Comparison of ENCODE assay signal across 19 mouse cellular contexts in genomic region chr11:115906521-115906920, GRCm38 (mm10). TPM values are rescaled to one million over a fixed set of nuclear protein-coding genes. Genes with fewer than 3 reads are reported as not detected.
DNase-seq lines count a peak whose midpoint lies in the region; ATAC-seq and TF ChIP-seq lines count a peak whose summit lies in the region.
"Had no signal": no experiment of that assay in that cellular context is flagged by ENCODE, and none has a peak within 500 bp of the region (broad histone marks: within the 10 kb centered on the region; RNA-seq: fewer than 3 reads in every experiment).

No protein-coding gene starts in this region.

- no peak overlapping the region for H3K4me3 ChIP-seq in heart, embryonic 15.5 days
- no peak overlapping the region for H3K4me3 ChIP-seq in liver, adult 2 months (ENCODE audit: insufficient read depth, low read depth, low read length)
- H3K4me3 ChIP-seq: forebrain, embryonic 12.5 days had no signal

- TF ChIP-seq POLR2A in liver, adult 2 months (IDR thresholded peaks at IDR 0.05; ENCODE audit: extremely low read depth, insufficient read depth, low read length): no peak

- H3K27ac ChIP-seq in heart, embryonic 15.5 days: 0 out of 2 replicates have a peak overlapping the region, but pooled peaks have one; percentile 99
- no peak overlapping the region for H3K27ac ChIP-seq in liver, adult 2 months (replicated peaks; ENCODE audit: insufficient read depth, low read depth, low read length)
- H3K27ac ChIP-seq: forebrain, embryonic 12.5 days had no signal

- 87% methylated on average over 5 of the region's 5 CpGs for WGBS in heart, embryonic 15.5 days
- WGBS in liver, adult 2 months: 96% methylated on average over 5 of the region's 5 CpGs

- no peaks in the 10 kb centered on the region for H3K9me3 ChIP-seq in heart, embryonic 15.5 days (replicated peaks)
- H3K9me3 ChIP-seq: forebrain, embryonic 12.5 days had no signal

- no peak for ATAC-seq in heart, embryonic 15.5 days (replicated peaks; ENCODE audit: insufficient number of reproducible peaks, insufficient read depth, low FRiP score, low read depth)

- DNase-seq in heart, postnatal 25 days (ENCODE audit: low spot score): no peak
- DNase-seq in liver, adult 2 months (ENCODE audit: extremely low read depth, low read depth, low spot score): peak; percentile 15
- no peak for DNase-seq in liver
- peak; percentile 55 to 57 for DNase-seq in kidney, postnatal 36 days
- peak; percentile 43 for DNase-seq in retina, postnatal 7 days (ENCODE audit: low read depth, low spot score)
- DNase-seq in cerebellum, adult 18-20 months: no peak
- DNase-seq: B cell, adult 2 months; cerebellum, adult 2 months; gastrocnemius, postnatal 10 days; heart, adult 18-20 months; heart, postnatal 14 days; lung, adult 2 months; lung, postnatal 36 days had no signal

- H3K79me2 ChIP-seq in liver, adult 2 months (ENCODE audit: control insufficient read depth, insufficient read depth, low read length): no peaks in the 10 kb centered on the region

- no peak overlapping the region for H3K9ac ChIP-seq in heart, embryonic 15.5 days
- H3K9ac ChIP-seq in liver, adult 2 months (ENCODE audit: low read depth, low read length): no peak overlapping the region
- H3K9ac ChIP-seq: forebrain, embryonic 12.5 days had no signal

- H3K27me3 ChIP-seq in heart, embryonic 15.5 days: no peaks in the 10 kb centered on the region
- H3K27me3 ChIP-seq in liver, adult 2 months (ENCODE audit: control insufficient read depth, insufficient read depth, low read length): no peaks in the 10 kb centered on the region
- H3K27me3 ChIP-seq: forebrain, embryonic 12.5 days had no signal

- H3K4me2 ChIP-seq in heart, embryonic 15.5 days: no peak overlapping the region
- H3K4me2 ChIP-seq: forebrain, embryonic 12.5 days had no signal

- intact Hi-C loops in heart, postnatal 25 days (cut with DNase I): no loop called here

- no peak for TF ChIP-seq CTCF in liver, adult 2 months (IDR thresholded peaks at IDR 0.05; ENCODE audit: low read depth, low read length)

- peaks cover 17% of the 10 kb centered on the region for H3K36me3 ChIP-seq in heart, embryonic 15.5 days
- no peaks in the 10 kb centered on the region for H3K36me3 ChIP-seq in liver, adult 2 months (ENCODE audit: control insufficient read depth, insufficient read depth, low read length)

- H3K4me1 ChIP-seq in heart, embryonic 15.5 days (replicated peaks): peaks cover 52% of the 10 kb centered on the region
- H3K4me1 ChIP-seq in liver, adult 2 months (ENCODE audit: control insufficient read depth, insufficient read depth, low read length): peaks cover 8% of the 10 kb centered on the region
- H3K4me1 ChIP-seq: forebrain, embryonic 12.5 days had no signal

RNA-seq across cellular contexts. Expression of gene Smim6, which starts 5.3 kb away (rescaled TPM):
- polyA plus RNA-seq in heart, embryonic 15.5 days (2015; fragmentation: Nextera tagmentation; extraction: Ambion mirVana): 3.3 and 5.0 TPM in 2 replicates
- total RNA-seq in heart, postnatal 25 days (2021): under 1 TPM in 1 of 2 experiments, not detected in 1; 0.26 TPM
- 0.54 and 0.55 TPM in 2 replicates for total RNA-seq in liver, adult 2 months (2014; rRNA removed)
- polyA plus RNA-seq in liver, adult 2 months (2012; rRNA removed): 0.38 and 0.71 TPM in 2 replicates
- total RNA-seq: gastrocnemius, postnatal 10 days; heart, adult 18-20 months; layer of hippocampus, postnatal 25 days; left cerebral cortex, postnatal 25 days had no signal
- polyA plus RNA-seq: cerebellum, adult 2 months; cortical plate, adult 2 months; frontal cortex, adult 2 months had no signal

RNA-seq across cellular contexts. Expression of gene Smim5, which starts 6.8 kb away (rescaled TPM):
- polyA plus RNA-seq in heart, embryonic 15.5 days (2015; fragmentation: Nextera tagmentation; extraction: Ambion mirVana): 52.1 and 56.3 TPM in 2 replicates
- total RNA-seq in heart, postnatal 25 days (2021): 10 to 100 TPM; 19.7 to 20.2 TPM
- total RNA-seq in liver, adult 2 months (2014; rRNA removed): 0.13 TPM in 1 of 2 replicates, not detected in the other
- polyA plus RNA-seq in liver, adult 2 months (2012; rRNA removed): 0.14 and 0.38 TPM in 2 replicates

RNA-seq across cellular contexts. Expression of gene Sap30bp, which starts 26.6 kb away (rescaled TPM):
- polyA plus RNA-seq in heart, embryonic 15.5 days (2015; fragmentation: Nextera tagmentation; extraction: Ambion mirVana): 21.4 and 21.9 TPM in 2 replicates
- total RNA-seq in heart, postnatal 25 days (2021): 10 to 100 TPM; 14.1 to 17.4 TPM
- 12.8 and 16.0 TPM in 2 replicates for total RNA-seq in liver, adult 2 months (2014; rRNA removed)
- 11.2 and 12.7 TPM in 2 replicates for polyA plus RNA-seq in liver, adult 2 months (2012; rRNA removed)

RNA-seq across cellular contexts. Expression of gene Recql5, which starts 26.8 kb away (rescaled TPM):
- polyA plus RNA-seq in heart, embryonic 15.5 days (2015; fragmentation: Nextera tagmentation; extraction: Ambion mirVana): 9.1 and 14.7 TPM in 2 replicates
- 1 to 10 TPM; 7.3 to 8.8 TPM for total RNA-seq in heart, postnatal 25 days (2021)
- 6.0 and 8.2 TPM in 2 replicates for total RNA-seq in liver, adult 2 months (2014; rRNA removed)
- 10.0 and 12.3 TPM in 2 replicates for polyA plus RNA-seq in liver, adult 2 months (2012; rRNA removed)

RNA-seq across cellular contexts. Expression of gene Myo15b, which starts 48.3 kb away (rescaled TPM):
- 0.16 TPM in 2 replicates for polyA plus RNA-seq in heart, embryonic 15.5 days (2015; fragmentation: Nextera tagmentation; extraction: Ambion mirVana)
- under 1 TPM in 1 of 2 experiments, not detected in 1; 0.08 TPM for total RNA-seq in heart, postnatal 25 days (2021)
- total RNA-seq in liver, adult 2 months (2014; rRNA removed): 0.07 and 0.28 TPM in 2 replicates
- polyA plus RNA-seq in liver, adult 2 months (2012; rRNA removed): 0.51 and 0.56 TPM in 2 replicates
- total RNA-seq: gastrocnemius, postnatal 10 days; heart, adult 18-20 months had no signal

Comparison
In these comparisons a context has a peak if more than half of its experiments do, and no peak if none do; other contexts are left out.
1. DNase-seq: peak in liver, adult 2 months (single experiment), kidney, postnatal 36 days (2 of 2) and retina, postnatal 7 days (single experiment); none in heart, postnatal 25 days (single experiment), liver (single experiment) and cerebellum, adult 18-20 months (0 of 2).
2. RNA of gene Smim5, which starts 6.8 kb away (total RNA-seq): 19.7 to 20.2 TPM in heart, postnatal 25 days; 0.13 TPM in liver, adult 2 months; every median in the first group is over 10 times any median in the second.